Mouse (Mus musculus) forebrain, embryonic 14.5 days (tissue): ENCODE data around the gene Mtg2. TPM values are rescaled to one million over a fixed set of nuclear protein-coding genes. Genes with fewer than 3 reads are reported as not detected.

Experiments
- ATAC-seq: fragments of 200-750 bp; cut with Nextera tagmentation; 2 replicates; pipeline ENCODE4 v1.8.0; 2017; ENCODE audit warnings: mild to moderate bottlenecking, moderate library complexity
- DNase-seq: peaks from one replicate; pipeline ENCODE4 v3.0.0-alpha.2; 2015; ENCODE audit warnings: low spot score
- H3K27ac ChIP-seq: fragments of 300-500 bp; sonication (generic); 2 replicates; pipeline ENCODE4 v1.5.1; 2014; ENCODE audit warnings: low read depth, mild to moderate bottlenecking, control low read depth, low read length, moderate library complexity
- H3K27me3 ChIP-seq: fragments of 300-500 bp; sonication (generic); replicated peaks from 2 replicates; pipeline ENCODE4 v1.6.1; 2014; ENCODE audit warnings: low read length, control low read depth, mixed read lengths; ENCODE audit not compliant: control insufficient read depth, insufficient read depth
- H3K36me3 ChIP-seq: fragments of 300-500 bp; sonication (generic); 2 replicates; pipeline ENCODE4 v1.6.1; 2014; ENCODE audit warnings: low read length, control low read depth; ENCODE audit not compliant: control insufficient read depth, insufficient read depth
- H3K4me1 ChIP-seq: fragments of 300-500 bp; sonication (generic); 2 replicates; pipeline ENCODE4 v1.6.1; 2014; ENCODE audit warnings: antibody characterized with exemption, low read length, control low read depth; ENCODE audit not compliant: control insufficient read depth, insufficient read depth
- H3K4me2 ChIP-seq: fragments of 300-500 bp; sonication (generic); 2 replicates; pipeline ENCODE4 v1.6.1; 2014; ENCODE audit warnings: mild to moderate bottlenecking, control low read depth, low read length
- H3K4me3 ChIP-seq: fragments of 300-500 bp; sonication (generic); 2 replicates; pipeline ENCODE4 v1.5.1; 2014; ENCODE audit warnings: low read depth, low read length, control low read depth
- H3K9ac ChIP-seq: fragments of 300-500 bp; sonication (generic); 2 replicates; pipeline ENCODE4 v1.6.1; 2014; ENCODE audit warnings: mild to moderate bottlenecking, low read length, control low read depth, moderate library complexity
- H3K9me3 ChIP-seq: fragments of 300-500 bp; sonication (generic); replicated peaks from 2 replicates; pipeline ENCODE4 v1.6.1; 2016; ENCODE audit warnings: low read length, control low read depth, mixed read lengths; ENCODE audit not compliant: control insufficient read depth
- WGBS: fragments of 180-500 bp; shearing (Covaris S2); extraction: QIAGEN DNeasy Blood & Tissue Kit; methylation state at CpG from one replicate; pipeline ENCODE4 v1.1.7; 2014; 5-methylcytosine and 5-hydroxymethylcytosine counted together
- polyA plus RNA-seq: library from polyadenylated mRNA; unstranded; fragments of >200 nt; fragmentation: Nextera tagmentation; extraction: Ambion mirVana; gene quantifications from 2 replicates; pipeline ENCODE4 v1.2.1, GENCODE M21; 2014

Gene Mtg2
- polyA plus RNA-seq, 1 experiment from 2014 or later, result 34.3 TPM

DNA sequence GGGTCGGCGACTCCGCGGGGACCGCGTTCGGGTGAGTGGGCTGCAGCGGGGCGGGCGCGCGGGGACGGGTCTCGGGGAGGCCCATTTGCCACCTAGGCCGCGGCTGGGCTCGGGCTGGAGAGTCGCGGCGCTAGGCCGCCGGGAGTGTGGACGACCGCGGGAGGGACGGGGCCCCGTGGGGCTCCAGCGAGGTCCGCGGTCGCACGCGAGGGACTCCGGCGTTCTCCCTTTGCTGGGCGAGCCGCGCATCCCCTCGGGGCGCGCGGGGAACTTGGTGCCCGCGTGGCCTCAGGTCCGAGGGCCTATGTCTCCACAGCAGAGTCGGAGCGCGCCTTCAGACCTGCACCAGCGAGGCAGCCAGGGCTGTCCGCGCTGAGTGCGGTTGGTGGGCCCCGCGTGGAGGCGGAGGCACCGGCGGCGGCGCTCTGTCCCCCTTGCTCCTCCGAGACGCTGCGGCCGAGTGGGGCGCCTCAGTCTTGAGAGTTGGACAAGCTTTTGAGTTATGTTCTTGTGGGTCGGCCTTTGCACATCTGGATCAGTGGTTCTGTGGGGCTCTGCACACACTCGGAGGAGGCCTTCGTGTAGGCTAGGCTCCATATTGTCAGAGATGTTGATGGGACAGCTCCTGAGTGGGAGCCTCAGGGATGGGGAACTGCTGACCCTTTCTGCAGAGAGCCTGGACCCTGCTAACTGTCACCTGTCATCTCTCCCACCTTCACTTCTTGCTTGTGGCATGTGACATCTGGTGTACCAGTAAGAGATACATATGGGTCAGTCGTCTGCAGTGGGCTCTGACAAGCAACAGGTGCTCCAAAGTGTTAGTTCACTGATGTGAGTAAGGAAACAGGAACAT lies 49.3 kb downstream of the Mtg2 start:
- ATAC-seq, result peak; percentile 13
- H3K27me3 ChIP-seq, result no peaks in the 10 kb centered on the region
- H3K4me1 ChIP-seq, result peaks cover 38% of the 10 kb centered on the region
- H3K27ac ChIP-seq, result peak overlapping the region; percentile 44; the same call in 1 of the 2 replicates
- peak overlapping the region; percentile 82 for H3K9ac ChIP-seq
- no peak for DNase-seq
- no peaks in the 10 kb centered on the region for H3K9me3 ChIP-seq
- H3K4me2 ChIP-seq, result peak overlapping the region; percentile 94
- H3K4me3 ChIP-seq, result peak overlapping the region; percentile 79
- peaks cover 7% of the 10 kb centered on the region; the same call in 1 of the 2 replicates for H3K36me3 ChIP-seq
- WGBS, result under 1% methylated on average over 55 of the region's 68 CpGs

DNA sequence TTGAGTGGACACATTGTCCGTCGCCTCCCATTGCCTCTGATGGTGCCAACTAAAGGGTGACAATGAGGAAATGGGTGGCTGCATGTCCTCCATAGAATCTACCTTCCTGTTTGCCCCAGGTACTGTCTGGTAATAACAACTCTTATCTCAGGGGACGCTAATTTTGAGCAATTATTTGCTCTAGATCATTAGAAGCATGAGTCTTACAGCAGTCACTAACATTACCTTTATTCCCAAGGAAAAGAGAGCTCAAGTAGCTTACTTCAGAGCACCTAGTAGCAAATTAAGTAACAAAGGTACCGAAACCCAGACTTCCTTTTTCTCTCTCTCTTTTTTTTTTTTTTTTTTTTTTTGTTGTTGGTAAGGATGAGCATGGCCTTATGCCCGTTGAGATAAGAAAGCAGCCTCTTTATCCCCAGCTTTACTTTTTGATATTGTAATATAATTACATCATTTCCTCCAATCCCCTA lies 49.9 kb downstream of the Mtg2 start:
- Histone ChIP-seq H3K36me3 (peaks cover 7% of the 10 kb centered on the region; the same call in 1 of the 2 replicates), H3K4me3 (peak overlapping the region; percentile 79), H3K9ac (peak overlapping the region; percentile 82; the same call in 1 of the 2 replicates), H3K4me1 (peaks cover 33% of the 10 kb centered on the region), H3K4me2 (peak overlapping the region; percentile 94), H3K9me3 (no peaks in the 10 kb centered on the region), H3K27ac (no peak overlapping the region), H3K27me3 (no peaks in the 10 kb centered on the region)
- WGBS, result 71% methylated on average over 5 of the region's 5 CpGs
- DNase-seq (no peak), ATAC-seq (no peak)

DNA sequence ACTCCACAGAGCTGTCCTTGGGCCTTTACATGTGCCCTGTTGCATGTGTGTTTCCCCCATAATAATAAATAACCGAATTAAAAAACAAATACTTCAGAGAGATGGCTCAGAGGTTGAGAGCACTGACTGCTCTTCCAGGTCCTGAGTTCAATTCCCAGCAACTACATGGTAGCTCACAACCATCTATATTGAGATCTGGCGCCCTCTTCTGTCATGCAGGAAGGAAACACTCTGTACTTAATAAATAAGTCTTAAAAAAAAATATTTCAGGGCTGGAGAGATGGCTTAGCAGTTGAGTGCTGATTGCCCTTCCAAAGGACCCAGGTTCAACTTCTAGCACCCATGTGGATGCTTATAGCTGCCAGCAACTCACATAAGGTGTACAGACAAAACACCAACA lies 53.8 kb downstream of the Mtg2 start:
- H3K36me3 ChIP-seq, result peaks cover 7% of the 10 kb centered on the region; the same call in 1 of the 2 replicates
- H3K9me3 ChIP-seq, result no peaks in the 10 kb centered on the region
- peaks cover 7% of the 10 kb centered on the region for H3K4me1 ChIP-seq
- ATAC-seq, result no peak
- no peak overlapping the region for H3K27ac ChIP-seq
- no peak overlapping the region for H3K4me2 ChIP-seq
- DNase-seq, result no peak
- no peaks in the 10 kb centered on the region for H3K27me3 ChIP-seq
- WGBS, result 81% methylated on average over 2 of the region's 2 CpGs
- H3K9ac ChIP-seq, result no peak overlapping the region
- no peak overlapping the region for H3K4me3 ChIP-seq

DNA sequence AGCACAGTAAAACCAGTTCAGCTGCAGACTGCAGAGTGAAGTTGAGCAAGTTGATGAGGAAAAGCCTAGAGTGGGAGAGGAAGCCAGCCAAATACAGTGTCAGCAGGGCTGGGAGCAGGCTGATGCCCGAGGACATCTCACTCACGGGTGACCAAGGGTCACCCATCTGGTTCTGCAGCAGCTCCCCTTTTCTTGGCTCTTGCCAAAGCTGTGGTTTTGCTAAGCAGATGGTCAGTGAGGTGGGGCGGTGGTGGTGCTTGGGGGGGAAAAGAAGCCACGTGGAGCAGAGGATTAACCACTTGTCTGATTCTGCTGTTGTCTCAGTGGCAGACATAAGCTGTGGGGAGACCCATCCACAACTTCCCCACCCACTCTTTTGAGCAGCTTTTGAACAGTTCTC lies 55.8 kb downstream of the Mtg2 start:
- Histone ChIP-seq H3K4me1 (no peaks in the 10 kb centered on the region), H3K27me3 (no peaks in the 10 kb centered on the region), H3K9ac (no peak overlapping the region), H3K4me3 (no peak overlapping the region), H3K27ac (no peak overlapping the region), H3K9me3 (no peaks in the 10 kb centered on the region), H3K36me3 (peaks cover 7% of the 10 kb centered on the region; the same call in 1 of the 2 replicates), H3K4me2 (no peak overlapping the region)
- 0 out of 2 replicates have a peak, but pooled peaks have one; percentile 20 for ATAC-seq
- 22% methylated on average over 4 of the region's 4 CpGs for WGBS
- DNase-seq, result no peak

DNA sequence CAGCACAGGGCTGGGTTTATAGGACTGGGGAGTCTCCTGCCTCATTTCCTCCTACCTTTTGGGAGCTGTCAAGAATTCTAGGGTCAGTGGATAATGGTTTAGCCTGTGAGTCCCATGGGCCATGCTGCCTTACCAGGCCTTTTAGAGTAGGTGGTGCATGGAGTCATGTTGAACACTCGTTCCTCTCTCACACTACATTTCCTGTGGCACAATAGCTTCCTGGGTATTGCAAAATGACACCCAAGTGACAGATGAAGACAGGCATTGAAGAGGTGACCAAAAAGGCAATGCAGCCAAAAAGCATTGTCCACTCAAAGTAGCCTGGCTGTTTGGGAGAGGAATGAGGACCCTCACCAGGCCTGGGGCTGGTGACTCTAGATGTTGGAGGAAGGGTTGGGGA lies 57.3 kb downstream of the Mtg2 start:
- WGBS, result 62% methylated on average over 1 of the region's 1 CpGs
- Histone ChIP-seq H3K27ac (no peak overlapping the region), H3K27me3 (no peaks in the 10 kb centered on the region), H3K9me3 (no peaks in the 10 kb centered on the region), H3K36me3 (peaks cover 7% of the 10 kb centered on the region; the same call in 1 of the 2 replicates), H3K4me1 (no peaks in the 10 kb centered on the region), H3K4me3 (no peak overlapping the region), H3K4me2 (no peak overlapping the region), H3K9ac (no peak overlapping the region)
- ATAC-seq (no peak), DNase-seq (no peak)

DNA sequence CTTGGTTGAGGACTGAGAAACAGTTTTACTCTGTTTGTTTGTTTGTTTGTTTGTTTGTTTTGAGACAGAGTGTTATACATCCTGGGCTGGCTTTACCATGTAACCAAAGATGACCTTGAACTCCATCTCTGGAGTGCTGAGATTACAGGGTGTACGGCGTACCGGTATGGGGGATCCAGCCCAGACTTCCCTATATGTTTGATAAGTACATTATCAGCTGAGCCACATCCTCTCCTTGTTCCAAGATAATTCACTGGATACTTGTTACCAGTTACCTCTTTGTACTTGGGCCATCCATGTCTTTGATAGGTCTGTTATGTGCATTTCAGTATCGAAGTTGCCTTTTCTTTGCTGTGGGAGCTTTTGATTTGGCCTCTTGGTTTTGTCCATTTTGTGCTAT lies 62.8 kb downstream of the Mtg2 start:
- Histone ChIP-seq H3K4me1 (no peaks in the 10 kb centered on the region), H3K36me3 (peaks cover 1% of the 10 kb centered on the region; the same call in 1 of the 2 replicates), H3K4me3 (no peak overlapping the region), H3K4me2 (no peak overlapping the region), H3K27me3 (no peaks in the 10 kb centered on the region), H3K9me3 (no peaks in the 10 kb centered on the region), H3K27ac (no peak overlapping the region), H3K9ac (no peak overlapping the region)
- DNase-seq (no peak), ATAC-seq (no peak)
- WGBS, result 98% methylated on average over 4 of the region's 4 CpGs

DNA sequence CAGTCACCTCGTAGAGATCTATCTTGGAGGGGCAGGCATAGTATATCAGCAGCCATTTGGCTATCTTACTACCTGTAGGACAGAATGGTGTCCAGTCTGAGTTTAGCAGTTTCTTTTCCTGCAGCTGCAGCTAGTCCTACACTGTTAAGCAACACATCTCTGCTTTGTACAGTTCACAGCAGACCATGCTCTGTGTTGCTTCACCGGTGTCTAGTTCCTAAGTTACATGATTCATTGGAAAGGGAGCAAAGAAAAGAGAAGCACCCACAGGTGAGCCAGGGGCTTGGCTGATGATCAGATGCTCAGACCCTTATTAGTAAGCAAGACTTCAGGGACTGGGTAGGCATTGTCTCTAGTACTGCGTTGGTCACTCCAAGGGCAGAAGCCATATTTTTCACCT lies 63.5 kb downstream of the Mtg2 start:
- Histone ChIP-seq H3K4me1 (no peaks in the 10 kb centered on the region), H3K27ac (no peak overlapping the region), H3K36me3 (peaks cover 8% of the 10 kb centered on the region; the same call in 1 of the 2 replicates), H3K9me3 (no peaks in the 10 kb centered on the region), H3K4me2 (no peak overlapping the region), H3K4me3 (no peak overlapping the region), H3K27me3 (no peaks in the 10 kb centered on the region), H3K9ac (no peak overlapping the region)
- WGBS, result 90% methylated on average over 3 of the region's 3 CpGs
- ATAC-seq, result no peak
- DNase-seq, result no peak

DNA sequence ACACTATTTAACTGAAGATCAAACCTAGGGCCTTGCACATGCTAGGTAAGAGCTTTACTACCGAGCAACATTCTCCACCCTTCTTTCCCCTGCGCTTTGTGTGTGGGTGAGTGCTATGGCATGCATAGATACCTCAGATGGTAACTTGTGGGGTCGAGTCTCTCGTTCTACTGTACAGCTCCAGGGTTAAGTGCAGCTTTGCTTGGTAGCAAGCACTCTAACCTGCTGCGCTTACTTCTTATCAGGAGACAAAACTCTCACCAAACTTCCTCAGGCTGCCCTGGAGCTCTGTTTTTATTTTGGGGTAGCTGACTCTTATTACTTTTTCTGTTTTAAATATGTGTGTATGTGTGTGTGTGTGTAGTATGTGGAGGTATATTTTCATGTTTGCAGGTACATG lies 65.0 kb downstream of the Mtg2 start:
- Histone ChIP-seq H3K4me2 (no peak overlapping the region), H3K27me3 (no peaks in the 10 kb centered on the region), H3K4me1 (no peaks in the 10 kb centered on the region), H3K27ac (no peak overlapping the region), H3K9me3 (no peaks in the 10 kb centered on the region), H3K4me3 (no peak overlapping the region), H3K36me3 (peaks cover 23% of the 10 kb centered on the region), H3K9ac (no peak overlapping the region)
- ATAC-seq, result no peak
- 91% methylated on average over 5 of the region's 5 CpGs for WGBS
- DNase-seq, result no peak
